Mouse (Mus musculus) layer of hippocampus, postnatal 14 days (tissue): ENCODE data around the gene Srl. TPM values are rescaled to one million over a fixed set of nuclear protein-coding genes. Genes with fewer than 3 reads are reported as not detected.
"Not testable (repeated sequence)": the region's sequence is repeated elsewhere in the genome, so short reads cannot be mapped to it uniquely, and the experiment has no call there.

Experiments used
- DNase-seq, 2 experiments: peaks; one replicate each; pipeline ENCODE4 v3.0.0; 2021 to 2022; ENCODE audit warnings: low spot score in 2 of 2, mixed read lengths in 1 of 2
- long read RNA-seq, 2 experiments: library from polyadenylated mRNA; stranded (forward); transcript quantifications; one replicate each; pipeline ENCODE4 v2.0.0; 2021
- total RNA-seq, 2 experiments: library from RNA; stranded (reverse); gene quantifications; 2 replicates each; pipeline ENCODE4 v1.2.3; 2021

Srl gene
- 10 to 100 TPM; 24.0 to 24.2 TPM for total RNA-seq
- long read RNA-seq, experiment 1, partial matches to known transcripts, result 0 of 7 reads
- long read RNA-seq, experiment 1, other reads (novel, unspliced or antisense), result 7 of 7 reads
- long read RNA-seq, experiment 2, partial matches to known transcripts, result 0 of 12 reads
- long read RNA-seq, experiment 2, other reads (novel, unspliced or antisense), result 12 of 12 reads

- peak; percentile 99 to 100 for DNase-seq
These were observed at the start of gene Srl for GRCm38 (mm10) chr16:4541501-4542198. Gene Srl, minus strand, starts transcription at chr16:4541816.

- DNase-seq, result no peak
These were observed 48.6 kb upstream of the Srl start for GRCm38 (mm10) chr16:4590236-4590635.

- DNase-seq, result no peak
These were observed 46.0 kb upstream of the Srl start for GRCm38 (mm10) chr16:4587516-4588210.

GRCm38 (mm10) chr16:4586531-4587123 lies 45.0 kb upstream of the Srl start:
- peak; percentile 80 to 87 for DNase-seq

- no peak for DNase-seq
These were observed 44.3 kb upstream of the Srl start for GRCm38 (mm10) chr16:4585642-4586530.

- DNase-seq, result no peak
These were observed 42.8 kb upstream of the Srl start for GRCm38 (mm10) chr16:4584438-4584837.

GRCm38 (mm10) chr16:4583807-4584206 lies 42.2 kb upstream of the Srl start:
- DNase-seq, result no peak

GRCm38 (mm10) chr16:4581179-4581578 lies 39.6 kb upstream of the Srl start:
- DNase-seq, result not testable (repeated sequence)

- DNase-seq, result no peak
These were observed 37.0 kb upstream of the Srl start for GRCm38 (mm10) chr16:4578630-4579029.

GRCm38 (mm10) chr16:4576873-4577272 lies 35.3 kb upstream of the Srl start:
- no peak for DNase-seq

- no peak for DNase-seq
These were observed 34.4 kb upstream of the Srl start for GRCm38 (mm10) chr16:4576038-4576437.

GRCm38 (mm10) chr16:4570737-4571136 lies 29.1 kb upstream of the Srl start:
- DNase-seq, result no peak

GRCm38 (mm10) chr16:4567912-4568311 lies 26.3 kb upstream of the Srl start:
- peak; percentile 55 to 79 for DNase-seq

- peak; percentile 35 to 51 for DNase-seq
These were observed 18.7 kb upstream of the Srl start for GRCm38 (mm10) chr16:4560145-4560952.

GRCm38 (mm10) chr16:4559715-4560144 lies 18.1 kb upstream of the Srl start, which contains the start of gene Tfap4:
Gene Tfap4, minus strand, starts transcription at chr16:4559854.
- peak; percentile 89 to 94 for DNase-seq

- peak; percentile 72 to 79 for DNase-seq
These were observed 17.5 kb upstream of the Srl start for GRCm38 (mm10) chr16:4558980-4559631.

- DNase-seq, result peak; percentile 91 to 95
These were observed 16.9 kb upstream of the Srl start for GRCm38 (mm10) chr16:4558384-4558979.

GRCm38 (mm10) chr16:4557949-4558348 lies 16.3 kb upstream of the Srl start:
- peak; percentile 47 to 62 for DNase-seq

GRCm38 (mm10) chr16:4557085-4557484 lies 15.5 kb upstream of the Srl start:
- DNase-seq, result no peak
